Mouse (Mus musculus) neural tube, embryonic 14.5 days (tissue): ENCODE measurements around the gene Zfp26. TPM values are rescaled to one million over a fixed set of nuclear protein-coding genes. Genes with fewer than 3 reads are reported as not detected.

ENCODE experiments used
- ATAC-seq: fragments of 200-750 bp; cut with Nextera tagmentation; 2 replicates; pipeline ENCODE4 v1.8.0; 2017; ENCODE audit warnings: low read depth, mild to moderate bottlenecking, moderate TSS enrichment, moderate library complexity
- H3K27ac ChIP-seq: fragments of 300-500 bp; sonication (generic); 2 replicates; pipeline ENCODE4 v1.5.1; 2014; ENCODE audit warnings: low read depth, mild to moderate bottlenecking, control low read depth, low read length, moderate library complexity, mixed read lengths
- H3K27me3 ChIP-seq: fragments of 300-500 bp; sonication (generic); 2 replicates; pipeline ENCODE4 v1.6.1; 2014; ENCODE audit warnings: low read length; ENCODE audit not compliant: control insufficient read depth, insufficient read depth
- H3K36me3 ChIP-seq: fragments of 300-500 bp; sonication (generic); 2 replicates; pipeline ENCODE4 v1.6.1; 2014; ENCODE audit warnings: low read length, mixed read lengths; ENCODE audit not compliant: control insufficient read depth, insufficient read depth
- H3K4me1 ChIP-seq: fragments of 300-500 bp; sonication (generic); 2 replicates; pipeline ENCODE4 v1.6.1; 2014; ENCODE audit warnings: low read length; ENCODE audit not compliant: control insufficient read depth, insufficient read depth
- H3K4me2 ChIP-seq: fragments of 300-500 bp; sonication (generic); 2 replicates; pipeline ENCODE4 v1.6.1; 2014; ENCODE audit warnings: mild to moderate bottlenecking, low read depth, low read length, control low read depth
- H3K4me3 ChIP-seq: fragments of 300-500 bp; sonication (generic); 2 replicates; pipeline ENCODE4 v1.5.1; 2014; ENCODE audit warnings: low read depth, low read length, control low read depth, mixed read lengths
- H3K9ac ChIP-seq: fragments of 300-500 bp; sonication (generic); replicated peaks from 2 replicates; pipeline ENCODE4 v1.6.1; 2014; ENCODE audit warnings: low read depth, mild to moderate bottlenecking, control low read depth, low read length, mixed read lengths
- H3K9me3 ChIP-seq: fragments of 300-500 bp; sonication (generic); 2 replicates; pipeline ENCODE4 v1.6.1; 2016; ENCODE audit warnings: low read length; ENCODE audit not compliant: control insufficient read depth
- WGBS: fragments of 180-500 bp; shearing (Covaris S2); extraction: QIAGEN DNeasy Blood & Tissue Kit; methylation state at CpG from one replicate; pipeline ENCODE4 v1.1.7; 2014; 5-methylcytosine and 5-hydroxymethylcytosine counted together
- polyA plus RNA-seq: library from polyadenylated mRNA; unstranded; fragments of >200 nt; fragmentation: Nextera tagmentation; extraction: Ambion mirVana; gene quantifications from 2 replicates; pipeline ENCODE4 v1.2.1, GENCODE M21; 2014

Gene Zfp26
- polyA plus RNA-seq, 1 experiment from 2014 or later, result 22.5 TPM

- Histone ChIP-seq H3K4me1 (0 out of 2 replicates have a peak, but pooled peaks cover 3% of the 10 kb centered on the region), H3K4me2 (peak within 1 kb of the TSS; percentile 56), H3K27me3 (no peaks in the 10 kb centered on the region), H3K36me3 (no peaks in the 10 kb centered on the region), H3K9ac (peak within 1 kb of the TSS; percentile 66), H3K27ac (peak within 1 kb of the TSS; percentile 78; the same call in 1 of the 2 replicates), H3K9me3 (no peaks in the 10 kb centered on the region), H3K4me3 (peak within 1 kb of the TSS; percentile 59)
- WGBS, result 2% methylated on average over 40 of the region's 40 CpGs
- peak; percentile 99 for ATAC-seq
These were observed 75.2 kb downstream of the Zfp26 start, which contains the start of gene Zfp560 for GRCm38 (mm10) chr9:20384532-20385342. Zfp560 (minus strand) TSS chr9:20385177.

- H3K9me3 ChIP-seq, result no peaks in the 10 kb centered on the region
These were observed 76.3 kb downstream of the Zfp26 start for GRCm38 (mm10) chr9:20383659-20384058.

More at GRCm38 (mm10) chr9:20383659-20384058, 76.3 kb downstream of the Zfp26 start:
- H3K9ac ChIP-seq, result no peak overlapping the region; the same call in 1 of the 2 replicates
- 0 out of 2 replicates have a peak overlapping the region, but pooled peaks have one; percentile 59 for H3K4me3 ChIP-seq
- ATAC-seq, result no peak
- no peak overlapping the region for H3K27ac ChIP-seq
- H3K27me3 ChIP-seq, result no peaks in the 10 kb centered on the region
- H3K4me2 ChIP-seq, result peak overlapping the region; percentile 56
- no peaks in the 10 kb centered on the region for H3K36me3 ChIP-seq
- 0 out of 2 replicates have a peak, but pooled peaks cover 3% of the 10 kb centered on the region for H3K4me1 ChIP-seq
- 91% methylated on average over 7 of the region's 7 CpGs for WGBS

Other genes starting within 250 kb of the Zfp26 start
- gene Olfr871, start 248.0 kb downstream of the Zfp26 start, polyA plus RNA-seq, result not detected in 2 replicates
- not detected in 2 replicates for gene Olfr872, start 223.0 kb downstream of the Zfp26 start, polyA plus RNA-seq
- not detected in 2 replicates for gene Olfr39, start 177.8 kb downstream of the Zfp26 start, polyA plus RNA-seq
- not detected in 2 replicates for gene Olfr873, start 161.6 kb downstream of the Zfp26 start, polyA plus RNA-seq
- 0.13 TPM in 1 of 2 replicates, not detected in the other for gene Olfr18, start 124.1 kb downstream of the Zfp26 start, polyA plus RNA-seq
- gene Zfp560, start 75.0 kb downstream of the Zfp26 start, polyA plus RNA-seq, result 38.6 and 43.5 TPM in 2 replicates
- 38.9 and 39.8 TPM in 2 replicates for gene Zfp426, start 32.6 kb upstream of the Zfp26 start, polyA plus RNA-seq
- gene Zfp266, start 61.3 kb upstream of the Zfp26 start, polyA plus RNA-seq, result 88.0 and 115 TPM in 2 replicates
- gene Zfp846, start 121.1 kb upstream of the Zfp26 start, polyA plus RNA-seq, result 53.3 and 65.2 TPM in 2 replicates
- gene Ubl5, start 182.7 kb upstream of the Zfp26 start, polyA plus RNA-seq, result 464 and 488 TPM in 2 replicates
- gene Fbxl12, start 184.6 kb upstream of the Zfp26 start, polyA plus RNA-seq, result 9.6 and 10.6 TPM in 2 replicates
- 61.1 and 68.8 TPM in 2 replicates for gene Pin1, start 191.9 kb upstream of the Zfp26 start, polyA plus RNA-seq